Mouse (Mus musculus): ENCODE results near the gene Lrmp. TPM values are rescaled to one million over a fixed set of nuclear protein-coding genes. Genes with fewer than 3 reads are reported as not detected.
A peak's percentile ranks its signal among the peaks of the same experiment; 100 is the strongest.

Lrmp gene
- polyA plus RNA-seq, 1 experiment, result 1.0 TPM

DNA sequence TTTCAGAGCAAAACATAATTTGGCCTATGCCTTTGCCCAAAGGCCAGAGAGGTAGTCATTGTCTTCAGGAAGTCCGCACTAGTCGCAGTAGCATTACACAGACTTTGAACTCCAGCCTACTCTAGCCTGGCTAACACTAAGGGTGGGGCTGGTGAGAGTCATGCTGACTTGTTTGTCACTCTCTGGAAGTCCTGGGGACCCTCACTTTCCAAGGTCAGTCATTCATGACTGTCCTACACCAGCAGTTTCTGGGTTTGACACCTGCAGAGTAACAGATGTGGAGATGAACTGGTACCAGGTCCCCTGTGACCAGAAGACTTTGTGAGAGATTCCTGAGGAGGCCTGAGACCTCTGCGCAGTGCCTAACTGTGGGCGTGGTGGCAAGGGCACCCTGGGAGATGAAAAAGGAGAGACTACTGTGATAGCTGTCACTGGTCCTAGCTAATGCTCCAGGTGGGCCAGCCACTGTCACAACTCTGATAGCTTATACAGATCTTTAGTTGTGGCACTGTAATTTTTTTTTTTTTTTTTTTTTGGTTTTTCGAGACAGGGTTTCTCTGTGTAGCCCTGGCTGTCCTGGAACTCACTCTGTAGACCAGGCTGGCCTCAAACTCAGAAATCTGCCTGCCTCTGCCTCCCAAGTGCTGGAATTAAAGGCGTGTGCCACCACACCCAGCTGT is 9.2 kb upstream of the Lrmp start:
- DNase-seq (ENCODE audit: low read depth), result no peak
- TF ChIP-seq CTCF (IDR thresholded peaks at IDR 0.05; ENCODE audit: borderline replicate concordance, extremely low read depth, insufficient read depth, insufficient read length), result no peak
- no peak for TF ChIP-seq POLR2A (IDR thresholded peaks at IDR 0.05; ENCODE audit: borderline replicate concordance, extremely low read depth, insufficient read depth, insufficient read length, poor library complexity, severe bottlenecking)

- DNase-seq (ENCODE audit: low read depth), result no peak
- no peak for TF ChIP-seq POLR2A (IDR thresholded peaks at IDR 0.05; ENCODE audit: borderline replicate concordance, extremely low read depth, insufficient read depth, insufficient read length, poor library complexity, severe bottlenecking)
- TF ChIP-seq CTCF (IDR thresholded peaks at IDR 0.05; ENCODE audit: borderline replicate concordance, extremely low read depth, insufficient read depth, insufficient read length), result no peak
Measured at GRCm38 (mm10) chr6:145110786-145111185, 4.7 kb upstream of the Lrmp start.

- no peak for TF ChIP-seq CTCF (IDR thresholded peaks at IDR 0.05; ENCODE audit: borderline replicate concordance, extremely low read depth, insufficient read depth, insufficient read length)
- no peak for TF ChIP-seq POLR2A (IDR thresholded peaks at IDR 0.05; ENCODE audit: borderline replicate concordance, extremely low read depth, insufficient read depth, insufficient read length, poor library complexity, severe bottlenecking)
- no peak for DNase-seq (ENCODE audit: low read depth)
Measured at GRCm38 (mm10) chr6:145112865-145113264, 2.6 kb upstream of the Lrmp start.

- no peak for DNase-seq (ENCODE audit: low read depth)
- no peak for TF ChIP-seq POLR2A (IDR thresholded peaks at IDR 0.05; ENCODE audit: borderline replicate concordance, extremely low read depth, insufficient read depth, insufficient read length, poor library complexity, severe bottlenecking)
- TF ChIP-seq CTCF (IDR thresholded peaks at IDR 0.05; ENCODE audit: borderline replicate concordance, extremely low read depth, insufficient read depth, insufficient read length), result no peak
Measured at GRCm38 (mm10) chr6:145114561-145114960, 892 bp upstream of the Lrmp start.

DNA sequence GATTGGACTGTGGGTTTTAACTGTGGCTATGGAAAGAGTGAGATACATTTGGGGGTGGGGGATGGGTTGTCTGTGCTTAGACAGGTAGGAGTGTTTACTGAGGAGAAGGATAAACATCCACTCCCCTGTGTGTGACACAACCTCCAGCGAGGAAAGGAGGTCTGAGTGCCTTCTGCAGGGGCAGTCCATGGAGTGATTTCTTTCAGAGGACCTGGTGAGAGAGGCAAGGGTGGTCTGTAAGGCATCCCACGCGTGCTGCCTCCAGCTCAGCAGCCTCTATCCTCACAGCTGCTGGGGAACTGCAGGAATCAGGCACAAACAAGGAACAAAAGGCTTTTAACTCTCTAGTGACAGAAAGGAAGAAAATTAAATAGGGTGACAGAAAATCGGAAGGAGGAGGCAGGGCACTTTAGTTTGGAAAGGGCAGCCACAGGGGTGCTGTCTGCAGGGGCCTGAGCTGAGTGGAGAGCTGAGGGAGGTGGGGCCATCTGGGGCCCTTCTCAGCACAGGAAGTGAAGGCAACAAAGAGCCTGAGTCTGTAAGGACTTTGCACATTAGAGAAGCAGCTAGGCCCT is 732 bp downstream of the Lrmp start:
- TF ChIP-seq POLR2A (IDR thresholded peaks at IDR 0.05; ENCODE audit: borderline replicate concordance, extremely low read depth, insufficient read depth, insufficient read length, poor library complexity, severe bottlenecking), result no peak
- no peak for TF ChIP-seq CTCF (IDR thresholded peaks at IDR 0.05; ENCODE audit: borderline replicate concordance, extremely low read depth, insufficient read depth, insufficient read length)
- DNase-seq (ENCODE audit: low read depth), result peak; percentile 65

DNA sequence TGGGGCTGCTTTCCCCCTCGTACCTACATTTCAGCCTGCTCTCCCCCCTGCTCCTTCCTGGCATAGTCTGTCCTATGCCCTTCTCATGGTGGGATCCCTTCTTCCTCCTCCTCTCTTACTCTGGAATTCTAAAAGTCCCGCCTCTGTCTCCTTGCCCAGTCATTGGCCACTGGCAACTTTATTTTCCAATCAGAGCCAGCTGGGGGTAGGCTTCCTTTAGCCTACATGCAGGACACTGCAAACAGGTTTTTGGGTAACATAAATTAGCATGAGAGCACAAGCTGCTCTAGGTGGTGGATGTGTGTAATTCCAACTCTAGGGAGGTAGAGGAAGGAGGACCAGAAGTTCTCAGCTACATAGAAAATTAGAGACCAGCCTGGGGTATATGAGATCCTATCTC is 4.6 kb downstream of the Lrmp start:
- TF ChIP-seq POLR2A (IDR thresholded peaks at IDR 0.05; ENCODE audit: borderline replicate concordance, extremely low read depth, insufficient read depth, insufficient read length, poor library complexity, severe bottlenecking) (no peak), CTCF (IDR thresholded peaks at IDR 0.05; ENCODE audit: borderline replicate concordance, extremely low read depth, insufficient read depth, insufficient read length) (no peak)

DNA sequence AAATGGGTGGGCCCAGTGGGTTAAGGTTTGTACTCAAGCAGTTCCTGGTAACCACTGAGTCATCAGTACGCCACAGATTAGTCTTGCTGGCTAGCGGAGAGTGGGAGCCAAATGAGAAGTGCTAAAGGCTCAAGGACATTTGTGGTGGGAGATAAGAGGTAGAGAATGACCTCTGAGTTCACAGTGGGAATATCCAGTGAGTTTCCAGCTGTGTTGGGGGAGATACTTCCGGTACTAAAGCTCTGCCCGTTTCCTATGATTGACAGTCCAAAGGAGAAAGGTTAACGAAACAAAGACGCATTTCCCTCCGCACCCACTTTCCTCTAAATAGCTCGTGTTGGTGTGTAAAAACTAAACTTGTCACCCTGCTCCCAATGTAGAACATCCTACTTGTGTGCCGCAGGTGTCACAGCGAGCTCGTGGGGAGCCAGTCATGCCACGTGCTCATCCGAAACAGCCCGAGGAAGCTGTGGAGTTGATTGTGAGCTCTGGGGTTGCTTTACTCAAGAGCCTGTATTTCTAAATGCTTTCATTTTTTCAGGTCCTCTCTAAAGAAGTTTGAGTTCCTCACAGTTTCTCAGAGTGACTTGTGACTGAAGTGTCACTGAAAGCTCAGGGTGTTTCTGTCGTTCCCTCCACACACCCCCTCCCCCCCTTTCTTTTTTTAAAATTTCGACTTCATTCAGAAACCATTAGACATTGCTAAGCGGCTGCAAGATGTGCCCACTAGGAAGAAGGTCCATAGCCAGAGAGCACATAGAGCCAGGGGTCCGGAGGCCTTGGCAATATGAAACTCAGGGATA is 5.5 kb downstream of the Lrmp start:
- TF ChIP-seq CTCF (IDR thresholded peaks at IDR 0.05; ENCODE audit: borderline replicate concordance, extremely low read depth, insufficient read depth, insufficient read length) (no peak), POLR2A (IDR thresholded peaks at IDR 0.05; ENCODE audit: borderline replicate concordance, extremely low read depth, insufficient read depth, insufficient read length, poor library complexity, severe bottlenecking) (no peak)
- no peak for DNase-seq (ENCODE audit: low read depth)

More for the DNA sequence above, 4.6 kb downstream of the Lrmp start:
- no peak for DNase-seq (ENCODE audit: low read depth)

DNA sequence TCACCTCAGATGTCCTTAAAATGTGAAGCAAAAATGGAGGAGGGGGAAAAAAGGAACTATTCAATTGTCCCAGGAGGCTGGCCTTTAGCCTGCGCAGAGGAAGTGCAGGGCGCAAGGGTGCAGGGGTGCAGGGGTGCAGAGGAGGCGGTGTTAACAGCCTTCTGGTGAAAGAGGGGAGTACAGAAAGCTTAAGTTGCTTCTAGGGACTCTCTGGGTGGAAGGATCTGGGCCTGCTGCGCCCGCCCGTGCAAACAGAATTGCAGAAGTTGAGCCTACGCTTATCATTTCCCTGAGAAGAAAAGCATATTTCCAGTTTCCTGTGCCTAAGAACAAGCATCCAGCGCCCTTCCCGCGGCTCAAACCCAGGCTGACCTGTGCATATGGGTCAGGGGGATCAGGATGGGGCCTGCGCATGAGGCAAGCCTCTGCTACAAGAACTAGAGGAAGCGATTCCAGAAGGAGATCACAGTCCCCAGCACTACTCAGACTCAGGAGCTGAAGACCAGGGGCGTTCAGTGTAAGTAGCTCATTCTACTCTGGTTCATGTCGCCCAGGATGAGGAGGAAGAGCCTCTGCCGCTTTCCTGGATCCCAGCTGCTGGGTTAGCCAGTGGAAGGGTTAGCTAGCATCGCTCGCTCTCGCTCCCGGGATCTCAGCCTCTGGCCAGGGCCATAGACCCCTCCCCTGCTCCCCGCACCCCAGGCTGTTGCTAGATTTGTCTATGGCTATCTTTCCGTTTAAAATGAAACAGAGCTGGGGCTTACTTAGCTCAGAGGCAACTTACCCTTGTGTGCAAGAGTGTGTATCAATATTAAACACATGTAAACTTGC is 6.4 kb downstream of the Lrmp start:
- TF ChIP-seq CTCF (IDR thresholded peaks at IDR 0.05; ENCODE audit: borderline replicate concordance, extremely low read depth, insufficient read depth, insufficient read length), result no peak
- TF ChIP-seq POLR2A (IDR thresholded peaks at IDR 0.05; ENCODE audit: borderline replicate concordance, extremely low read depth, insufficient read depth, insufficient read length, poor library complexity, severe bottlenecking), result no peak
- no peak for DNase-seq (ENCODE audit: low read depth)

- no peak for TF ChIP-seq POLR2A (IDR thresholded peaks at IDR 0.05; ENCODE audit: borderline replicate concordance, extremely low read depth, insufficient read depth, insufficient read length, poor library complexity, severe bottlenecking)
- TF ChIP-seq CTCF (IDR thresholded peaks at IDR 0.05; ENCODE audit: borderline replicate concordance, extremely low read depth, insufficient read depth, insufficient read length), result no peak
- no peak for DNase-seq (ENCODE audit: low read depth)
Measured at GRCm38 (mm10) chr6:145122423-145123059, 7.1 kb downstream of the Lrmp start.
